Mouse (Mus musculus) mesoderm, embryonic 11.5 days (tissue): ENCODE results near the gene Snrpa1.

Experiments used
- DNase-seq: peaks from one replicate; pipeline ENCODE4 v3.0.0-alpha.2; 2012; ENCODE audit warnings: low read depth, low spot score

Snrpa1 gene

DNA sequence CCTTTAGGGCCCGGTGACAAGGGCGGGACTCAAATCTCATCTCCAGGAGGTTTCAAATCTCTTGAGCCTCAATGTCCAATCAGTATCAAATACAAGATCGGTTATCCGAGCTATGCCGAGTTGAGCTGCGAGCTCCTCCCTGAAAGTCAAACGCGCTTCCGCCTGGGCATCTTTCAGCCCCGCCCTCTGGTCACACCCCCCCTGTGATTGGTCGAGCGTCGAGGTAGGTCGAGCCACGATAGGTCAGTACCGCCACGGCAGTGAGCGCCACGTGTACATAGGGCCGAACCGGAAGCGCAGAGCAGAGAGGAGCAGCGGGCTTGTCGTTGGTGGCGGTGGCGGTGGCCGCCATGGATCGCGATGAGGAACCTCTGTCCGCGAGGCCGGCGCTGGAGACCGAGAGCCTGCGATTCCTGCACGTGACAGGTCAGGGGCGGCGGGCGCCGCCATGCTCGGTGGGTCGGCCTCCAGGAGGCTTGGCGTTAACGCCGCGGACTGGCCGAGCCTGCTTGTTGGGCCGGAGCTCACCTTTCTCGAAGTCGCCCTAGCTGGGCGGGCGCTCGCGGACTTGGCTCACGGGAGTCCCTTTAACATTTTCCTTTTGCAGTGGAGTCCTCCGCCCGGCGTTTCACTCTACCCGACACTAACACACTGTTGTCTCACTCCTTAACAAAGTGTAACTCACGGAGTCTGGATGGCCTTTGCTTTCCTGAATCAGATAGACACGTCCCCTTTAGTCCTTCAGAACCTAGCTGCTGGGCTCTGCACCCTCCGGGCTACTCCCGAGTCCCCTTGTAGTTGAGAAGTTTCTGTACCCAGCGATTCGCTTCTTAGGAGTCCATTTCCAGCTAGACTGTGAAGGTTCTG lies 20.8 kb downstream of the Snrpa1 start, which contains the start of gene Selenos:
Gene Selenos, plus strand, starts transcription at position 286 of the 867 bp plus-strand sequence.
- DNase-seq = peak; percentile 99

DNA sequence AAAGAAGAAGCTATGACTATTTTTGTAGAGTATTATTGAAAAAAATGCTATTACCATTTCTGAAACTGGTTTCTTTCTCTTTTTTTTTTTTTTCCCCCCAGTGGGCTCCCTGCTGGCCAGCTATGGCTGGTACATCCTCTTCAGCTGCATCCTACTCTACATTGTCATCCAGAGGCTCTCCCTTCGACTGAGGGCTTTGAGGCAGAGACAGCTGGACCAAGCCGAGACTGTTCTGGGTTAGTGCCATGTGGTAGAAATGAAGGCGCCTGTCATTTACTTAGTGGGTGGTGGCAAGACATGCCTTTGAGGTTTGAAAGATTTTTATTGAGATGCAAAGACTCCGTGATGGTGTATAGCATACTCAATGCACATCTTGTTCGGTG lies 21.4 kb downstream of the Snrpa1 start:
- DNase-seq = no peak

GRCm38 (mm10) chr7:66083757-66084156 lies 25.0 kb downstream of the Snrpa1 start:
- DNase-seq = no peak

DNA sequence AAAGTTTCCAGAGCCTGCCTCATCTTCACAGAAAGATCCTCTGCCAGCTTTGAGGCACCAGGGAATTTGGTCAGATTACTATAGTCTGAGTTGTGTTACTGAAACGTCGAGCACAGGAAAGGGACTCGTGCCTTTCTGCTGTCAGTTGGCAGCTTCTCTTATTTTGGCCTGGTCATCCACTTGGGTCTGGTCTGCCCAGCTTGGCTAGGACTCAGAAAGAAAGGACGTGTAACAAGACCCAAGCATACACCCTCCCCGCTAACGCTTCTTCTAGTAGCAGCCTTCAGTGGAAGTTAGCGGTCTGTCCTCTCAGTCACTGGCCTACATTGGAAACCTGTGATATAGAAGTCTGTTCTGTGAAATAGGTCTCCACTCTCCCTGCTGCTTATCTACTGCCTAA lies 25.7 kb downstream of the Snrpa1 start:
- no peak for DNase-seq

DNA sequence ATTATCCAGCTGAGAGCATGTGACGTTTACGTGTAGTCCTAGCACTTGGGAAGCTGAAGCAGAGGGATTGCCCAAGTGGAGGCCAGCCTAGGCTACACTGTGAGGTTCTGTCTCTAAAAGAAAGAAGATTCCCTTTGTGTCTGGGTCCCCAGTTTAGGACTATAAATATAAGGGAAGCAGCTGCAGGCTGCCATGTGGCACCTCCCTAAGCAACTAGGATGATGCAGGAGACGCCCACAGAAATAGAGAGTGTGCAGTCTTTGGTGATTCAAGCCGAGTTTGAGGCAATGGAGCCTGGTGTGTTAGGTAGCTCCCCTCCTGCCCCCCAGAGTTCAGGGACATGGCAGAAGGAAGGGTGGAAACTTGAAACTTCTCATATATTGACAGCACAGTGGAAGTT lies 28.8 kb downstream of the Snrpa1 start:
- DNase-seq = no peak

- no peak for DNase-seq
Measured at GRCm38 (mm10) chr7:66088077-66088476, 29.3 kb downstream of the Snrpa1 start.

DNA sequence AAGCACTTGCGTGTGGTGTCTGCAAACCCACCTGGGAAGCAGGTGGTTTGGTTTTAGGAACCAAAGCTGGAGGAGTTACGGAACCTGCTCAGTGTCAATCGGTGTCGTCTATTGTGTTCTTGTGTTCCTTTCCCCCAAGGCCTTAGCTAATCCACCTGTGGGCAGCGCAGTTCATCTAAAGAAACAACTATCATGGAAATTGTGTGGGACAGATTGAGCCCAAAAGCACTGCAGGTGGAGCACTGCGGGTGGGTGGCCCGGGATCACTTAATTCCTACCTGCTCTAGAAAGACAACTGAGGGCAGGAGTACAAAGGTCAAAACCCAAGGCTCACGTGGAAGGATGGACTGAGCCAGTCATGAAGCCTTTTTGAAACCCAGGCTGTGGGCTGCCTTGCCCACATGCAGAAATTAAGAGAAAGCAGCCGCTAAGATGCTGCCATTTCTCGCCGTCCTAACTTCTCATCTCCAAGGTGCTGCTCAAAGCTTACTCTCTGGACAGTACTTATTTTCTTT lies 31.9 kb downstream of the Snrpa1 start:
- DNase-seq = no peak

DNA sequence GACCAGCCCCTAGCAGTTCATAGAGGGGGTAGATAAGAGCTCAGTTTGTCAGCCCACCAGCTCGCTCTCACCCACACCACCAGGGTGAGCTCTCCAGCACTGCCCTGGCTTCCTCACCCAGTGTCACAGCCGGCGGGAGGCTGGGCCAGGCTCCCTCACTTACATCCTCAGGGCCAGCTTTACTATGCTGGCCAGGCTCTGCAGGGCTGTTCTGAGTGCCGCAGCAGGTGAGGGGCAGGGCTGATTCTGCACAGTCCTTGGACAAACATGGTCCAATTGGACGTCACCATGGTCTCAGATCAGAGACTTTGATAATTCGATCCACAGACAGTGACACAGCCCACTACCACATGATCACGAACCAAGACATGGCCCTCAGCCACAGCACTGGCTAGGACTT lies 32.8 kb downstream of the Snrpa1 start:
- DNase-seq = no peak

- DNase-seq = no peak
Measured at GRCm38 (mm10) chr7:66092656-66093055, 33.9 kb downstream of the Snrpa1 start.

GRCm38 (mm10) chr7:66094141-66094540 lies 35.3 kb downstream of the Snrpa1 start:
- DNase-seq = no peak

DNA sequence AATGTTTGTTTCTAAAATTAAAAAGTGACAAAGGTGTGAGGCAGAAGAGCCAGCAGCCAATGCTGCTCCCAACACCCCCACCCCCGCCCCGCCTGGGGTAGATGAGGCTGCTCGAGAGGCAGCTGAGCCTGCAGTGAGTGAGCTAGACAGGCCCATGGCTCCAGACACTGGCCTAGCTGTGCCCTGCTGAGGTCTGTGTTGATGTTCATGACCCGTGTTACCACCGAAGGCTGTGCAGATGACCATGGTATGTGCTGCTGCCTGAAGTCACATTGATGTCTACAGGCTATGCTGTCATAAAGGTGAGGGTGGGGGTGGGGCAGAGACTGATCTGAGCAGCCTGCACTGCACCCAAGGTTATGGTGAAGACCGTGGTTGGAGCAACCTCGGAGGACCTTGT lies 40.0 kb downstream of the Snrpa1 start:
- DNase-seq = no peak

DNA sequence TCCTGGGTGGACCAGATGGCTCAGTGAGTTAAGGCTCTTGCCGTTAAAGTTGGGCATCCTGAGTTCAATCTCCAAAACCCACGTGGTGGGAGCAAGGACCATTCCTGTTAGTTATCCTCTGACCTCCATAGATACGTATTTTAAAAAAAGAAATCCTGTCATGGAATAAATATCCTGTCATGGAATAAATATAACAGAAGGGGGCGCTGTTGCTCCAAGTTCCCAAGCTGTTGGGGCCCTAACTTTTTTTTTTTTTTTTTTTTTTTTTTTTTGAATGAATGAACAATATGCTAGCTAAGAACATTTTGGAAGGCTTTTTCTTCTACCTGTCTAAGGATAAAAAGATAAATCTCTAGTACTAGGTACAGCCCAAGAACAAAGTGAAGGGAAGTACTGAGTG lies 43.1 kb downstream of the Snrpa1 start:
- DNase-seq = peak; percentile 68

GRCm38 (mm10) chr7:66104531-66104930 lies 45.7 kb downstream of the Snrpa1 start:
- DNase-seq = no peak

DNA sequence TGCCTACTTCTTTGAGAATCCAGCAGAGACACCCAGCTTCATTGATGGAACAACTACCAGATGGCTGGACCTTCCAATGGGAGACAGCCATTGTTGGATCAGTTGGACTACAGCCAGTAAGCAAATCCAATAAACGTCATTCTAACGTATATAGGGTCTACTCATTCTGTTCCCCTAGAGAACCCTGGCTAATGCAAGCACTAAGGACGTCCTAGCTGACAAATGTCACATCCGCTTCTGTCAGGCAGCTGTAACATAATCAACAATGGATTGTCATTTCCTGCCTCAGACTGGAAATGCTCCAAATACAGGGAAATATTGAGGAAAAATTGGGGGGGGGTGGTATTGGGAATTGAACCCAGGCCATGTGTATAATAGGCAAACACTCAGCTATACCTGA lies 47.0 kb downstream of the Snrpa1 start:
- DNase-seq = no peak

DNA sequence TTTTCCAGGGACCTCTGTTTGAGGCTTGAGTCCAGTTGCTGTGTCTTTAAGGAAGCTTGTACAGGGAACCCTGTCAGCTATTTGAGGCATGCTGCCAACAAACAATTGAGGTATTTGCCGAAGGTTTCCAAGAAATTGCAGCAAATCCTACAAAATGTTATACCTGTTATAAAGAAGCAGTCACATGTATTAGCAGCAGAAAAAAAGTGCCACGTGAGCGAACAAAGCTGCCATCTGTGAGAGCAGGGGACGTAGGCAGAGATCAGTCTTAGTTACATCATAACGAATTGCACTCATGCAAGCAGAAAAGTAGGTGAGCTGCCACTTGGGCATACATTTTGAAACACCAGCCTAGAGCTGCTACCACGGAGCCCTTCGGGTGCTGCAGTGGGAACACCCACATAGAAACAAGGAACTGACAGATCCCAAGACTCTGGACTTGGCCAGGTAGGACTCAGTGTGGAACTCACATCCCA lies 47.8 kb downstream of the Snrpa1 start:
- no peak for DNase-seq

- no peak for DNase-seq
Measured at GRCm38 (mm10) chr7:66107206-66107605, 48.4 kb downstream of the Snrpa1 start.

DNA sequence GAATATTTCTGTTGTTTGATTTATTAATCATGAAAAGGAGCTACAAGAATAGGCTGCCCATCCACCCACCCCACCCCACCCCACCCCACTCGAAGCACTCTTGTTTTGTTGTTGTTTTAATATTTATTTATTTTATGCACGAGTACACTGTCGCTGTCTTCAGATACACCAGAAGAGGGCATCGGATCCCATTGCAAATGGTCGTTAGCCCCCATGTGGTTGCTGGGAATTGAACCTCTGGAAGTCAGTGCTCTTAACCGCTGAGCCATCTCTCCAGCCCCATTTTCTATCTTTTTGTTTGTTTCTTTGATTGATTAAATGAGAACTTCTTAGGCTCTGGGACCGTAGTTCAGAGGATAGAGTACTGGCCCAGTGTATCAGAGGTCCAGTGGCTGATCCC lies 49.1 kb downstream of the Snrpa1 start:
- DNase-seq = no peak

DNA sequence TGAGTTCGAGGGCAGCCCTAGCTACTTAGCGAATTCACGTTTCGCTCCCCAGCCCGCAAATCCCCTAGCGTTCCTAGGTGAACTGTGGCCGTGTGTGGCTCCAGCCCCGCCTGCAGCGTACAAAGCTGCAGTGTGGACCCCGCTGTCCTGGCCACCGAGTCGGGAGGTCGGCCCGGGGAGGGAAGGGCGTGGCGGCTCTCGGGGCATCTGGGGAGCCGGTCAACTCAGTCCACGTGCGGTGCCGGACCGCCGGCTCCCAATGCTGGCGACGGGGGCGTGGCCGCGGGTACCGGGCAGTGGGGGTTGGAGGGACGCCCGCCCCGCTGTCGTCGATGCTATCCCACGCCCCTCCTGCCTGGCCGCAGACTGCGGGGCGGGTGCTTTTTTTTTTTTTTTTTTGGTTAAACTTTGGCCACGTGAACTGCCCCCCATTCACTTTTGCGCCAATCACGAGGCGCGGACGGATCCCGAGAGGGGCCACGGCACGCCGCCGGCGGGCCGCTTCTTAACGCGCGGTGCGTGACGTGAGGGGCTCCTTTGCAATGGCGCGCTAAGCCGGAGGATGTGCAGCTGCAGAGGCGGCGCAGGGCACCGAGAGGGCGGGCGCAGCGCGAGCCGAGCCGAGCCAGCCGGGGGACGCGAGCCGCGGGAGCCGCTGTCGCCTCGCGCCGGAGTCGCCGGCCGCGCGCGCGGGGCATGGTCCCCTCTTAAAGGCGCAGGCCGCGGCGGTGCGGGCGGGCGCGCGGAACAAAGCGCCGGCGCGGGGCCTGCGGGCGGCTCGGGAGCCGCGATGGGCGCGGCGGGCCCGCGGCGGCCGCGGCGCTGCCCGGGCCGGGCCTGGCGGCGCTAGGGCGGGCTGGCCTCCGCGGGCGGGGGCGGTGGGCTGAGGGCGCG lies 50.4 kb downstream of the Snrpa1 start, which contains the start of gene Chsy1:
Gene Chsy1, plus strand, starts transcription at position 555 of the 894 bp plus-strand sequence.
- DNase-seq = peak; percentile 96

- DNase-seq = peak; percentile 49
Measured at GRCm38 (mm10) chr7:66109855-66110635, 51.2 kb downstream of the Snrpa1 start.

- DNase-seq = no peak
Measured at GRCm38 (mm10) chr7:66110636-66111112, 51.9 kb downstream of the Snrpa1 start.

GRCm38 (mm10) chr7:66111211-66111610 lies 52.4 kb downstream of the Snrpa1 start:
- no peak for DNase-seq
